Mouse (Mus musculus): ENCODE results near the gene Acsl5.

Acsl5 gene

DNA sequence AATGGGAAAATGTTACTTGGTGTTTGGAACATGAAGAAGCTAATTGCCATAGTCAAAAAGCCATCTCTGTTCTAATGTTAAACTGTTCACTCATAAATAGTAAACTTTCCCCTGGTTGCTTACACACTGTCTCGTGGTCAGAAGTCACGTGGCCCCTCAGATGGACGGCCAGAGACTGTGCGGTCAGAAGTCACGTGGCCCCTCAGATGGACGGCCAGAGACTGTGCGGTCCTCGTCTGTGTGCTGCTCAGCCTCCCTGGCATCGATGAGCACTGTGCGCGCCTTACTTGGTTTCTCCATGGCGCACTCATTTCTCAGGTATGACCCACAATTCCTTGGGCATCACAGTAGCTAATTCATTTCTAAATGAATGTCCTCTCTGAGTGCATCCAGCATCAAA lies 84.7 kb downstream of the Acsl5 start:
- DNase-seq: peak; percentile 60

GRCm38 (mm10) chr19:55337066-55337465 lies 85.3 kb downstream of the Acsl5 start:
- no peak for DNase-seq

DNA sequence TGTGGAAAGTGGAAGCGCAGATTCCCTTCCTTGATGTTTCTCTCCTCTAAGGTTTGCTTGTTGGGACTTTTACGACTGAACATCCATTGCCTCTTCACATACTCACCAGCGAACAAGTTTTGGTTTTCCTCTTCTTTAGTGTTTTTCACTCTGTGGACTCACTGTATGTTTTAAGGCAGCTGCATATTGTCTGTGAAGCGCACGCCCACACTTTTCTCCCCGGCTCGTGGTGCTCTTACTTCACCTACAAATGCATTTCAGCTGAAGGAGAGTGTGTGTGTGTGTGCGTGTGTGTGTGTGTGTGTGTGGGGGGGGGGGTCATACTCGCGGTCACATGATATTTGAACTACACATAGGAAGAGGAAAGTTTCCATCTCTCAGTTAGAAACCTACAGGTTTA lies 85.9 kb downstream of the Acsl5 start:
- no peak for DNase-seq

- no peak for DNase-seq
These were observed 88.8 kb downstream of the Acsl5 start for GRCm38 (mm10) chr19:55340521-55340920.

GRCm38 (mm10) chr19:55341377-55341776 lies 89.6 kb downstream of the Acsl5 start:
- DNase-seq: no peak

DNA sequence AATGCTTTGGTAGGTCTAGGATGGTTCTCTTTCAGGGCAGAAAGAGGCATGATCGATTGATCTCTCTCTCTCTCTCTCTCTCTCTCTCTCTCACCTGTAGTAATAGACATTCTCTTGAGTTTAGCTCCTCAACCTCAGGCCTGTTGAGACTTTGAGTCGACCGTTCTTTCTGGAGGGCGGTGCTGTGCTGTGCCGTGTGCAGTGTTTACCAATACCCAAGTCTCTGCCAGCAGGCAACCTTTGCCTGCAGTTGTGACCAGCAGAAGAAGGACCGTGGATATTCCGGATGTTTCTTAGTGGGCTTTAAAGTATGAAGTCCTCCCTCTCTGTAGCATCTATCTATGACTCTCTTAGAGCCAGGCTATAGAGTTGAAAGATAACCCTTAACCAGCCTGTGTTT lies 90.7 kb downstream of the Acsl5 start:
- DNase-seq: no peak

DNA sequence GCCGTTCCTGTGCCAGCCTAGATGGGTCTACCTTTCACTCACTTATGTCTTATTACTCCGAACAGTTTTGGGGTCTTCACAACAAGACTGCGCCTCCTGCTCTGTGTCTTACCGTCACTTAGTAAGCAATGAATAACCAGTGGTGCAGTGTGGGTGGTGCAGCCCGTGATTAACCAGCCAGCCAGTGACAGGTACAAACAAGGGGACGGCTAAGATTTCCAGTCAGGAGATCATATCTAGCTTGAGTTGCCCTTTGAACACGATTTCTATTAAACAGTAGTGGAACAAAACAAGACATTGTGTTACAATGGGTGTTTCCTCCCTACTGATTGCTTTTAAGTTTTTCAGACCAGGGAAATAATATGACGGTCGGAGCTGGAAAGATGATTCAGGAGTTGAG lies 91.5 kb downstream of the Acsl5 start:
- no peak for DNase-seq
